12 mouse cellular contexts compared by ENCODE assay signal in the genomic region with DNA sequence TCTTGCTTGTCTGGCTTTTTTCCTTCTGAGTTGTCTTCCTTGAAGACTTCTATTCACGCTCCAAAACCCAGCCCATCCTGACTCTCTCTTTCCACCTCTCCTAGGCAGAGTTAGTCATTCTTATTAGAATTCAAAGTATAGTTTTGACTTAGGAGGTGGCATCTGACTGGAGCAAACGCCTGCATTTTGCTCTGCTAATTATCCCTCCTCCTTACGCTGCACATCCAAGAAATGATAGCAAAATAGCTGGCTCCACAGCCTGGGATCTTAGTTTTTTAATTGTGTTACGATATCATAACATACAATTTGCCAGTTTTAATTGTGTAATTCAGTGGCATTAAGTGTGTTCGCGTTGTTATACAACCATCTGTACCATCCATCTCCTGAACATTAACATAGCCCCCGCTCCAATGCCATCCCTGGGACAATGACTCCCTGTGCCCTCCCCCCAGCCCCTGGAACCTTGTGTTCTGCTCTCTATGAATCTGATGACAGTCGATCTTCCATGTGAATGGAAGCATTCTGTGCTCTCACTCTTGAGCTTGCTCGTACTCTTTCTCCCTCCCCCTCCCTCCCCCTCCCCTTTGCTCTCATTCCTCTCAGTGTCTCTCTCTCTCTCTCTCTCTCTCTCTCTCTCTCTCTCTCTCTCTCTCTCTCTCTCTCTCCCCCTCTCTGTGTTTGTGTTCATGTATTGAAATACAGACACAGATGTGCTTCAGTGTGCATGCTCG.
"Had no signal": no experiment of that assay in that cellular context is flagged by ENCODE, and none has a peak within 500 bp of the region (broad histone marks: within the 10 kb centered on the region; RNA-seq: fewer than 3 reads in every experiment).

No protein-coding gene starts in this region.

- H3K36me3 ChIP-seq: limb, embryonic 12.5 days; liver, embryonic 13.5 days; lung, embryonic 15.5 days; midbrain, embryonic 13.5 days had no signal

- H3K9ac ChIP-seq: limb, embryonic 12.5 days; liver, embryonic 13.5 days; liver, postnatal 0 days; lung, embryonic 15.5 days; midbrain, embryonic 13.5 days had no signal

- ATAC-seq: liver, postnatal 0 days; midbrain, embryonic 13.5 days had no signal

- H3K27me3 ChIP-seq: liver, embryonic 13.5 days; lung, embryonic 15.5 days; midbrain, embryonic 13.5 days had no signal

- H3K4me1 ChIP-seq: lung, embryonic 15.5 days had no signal

- H3K27ac ChIP-seq: layer of hippocampus, adult 2 months; limb, embryonic 12.5 days; liver, embryonic 13.5 days; lung, embryonic 15.5 days; midbrain, embryonic 13.5 days had no signal

- H3K4me3 ChIP-seq: layer of hippocampus, adult 2 months; limb, embryonic 12.5 days; liver, embryonic 13.5 days; lung, embryonic 15.5 days; midbrain, embryonic 13.5 days; myocyte had no signal

- H3K4me2 ChIP-seq: limb, embryonic 12.5 days; liver, embryonic 13.5 days; lung, embryonic 15.5 days; midbrain, embryonic 13.5 days had no signal

- H3K9me3 ChIP-seq: limb, embryonic 12.5 days; liver, embryonic 13.5 days; lung, embryonic 15.5 days; midbrain, embryonic 13.5 days had no signal

- DNase-seq: kidney, adult 18-20 months; kidney, postnatal 10 days; kidney, postnatal 4 days; liver; liver, embryonic 13.5 days; liver, postnatal 0 days; thymus, postnatal 14 days had no signal
